Comparison of ENCODE assay signal across 13 mouse cellular contexts in genomic region chr8:31315359-31315705, GRCm38 (mm10).
DNase-seq lines count a peak whose midpoint lies in the region; ATAC-seq and TF ChIP-seq lines count a peak whose summit lies in the region.
"Had no signal": no experiment of that assay in that cellular context is flagged by ENCODE, and none has a peak within 500 bp of the region (broad histone marks: within the 10 kb centered on the region; RNA-seq: fewer than 3 reads in every experiment).

No protein-coding gene starts in this region.

- peak; percentile 82 for ATAC-seq in forebrain, embryonic 16.5 days
- no peak; the same call in 1 of the 2 replicates for ATAC-seq in forebrain, embryonic 12.5 days (ENCODE audit: low FRiP score)
- ATAC-seq in kidney, postnatal 0 days (replicated peaks; ENCODE audit: low FRiP score, low read depth) = no peak
- ATAC-seq in hindbrain, embryonic 13.5 days (ENCODE audit: low FRiP score) = peak; percentile 57; the same call in 1 of the 2 replicates
- ATAC-seq: liver, postnatal 0 days had no signal

- H3K36me3 ChIP-seq in forebrain, embryonic 16.5 days (ENCODE audit: control insufficient read depth, insufficient read depth) = no peaks in the 10 kb centered on the region
- H3K36me3 ChIP-seq in forebrain, embryonic 12.5 days (replicated peaks) = no peaks in the 10 kb centered on the region
- H3K36me3 ChIP-seq in kidney, postnatal 0 days (ENCODE audit: insufficient read depth, low read length) = no peaks in the 10 kb centered on the region
- no peaks in the 10 kb centered on the region for H3K36me3 ChIP-seq in hindbrain, embryonic 13.5 days
- H3K36me3 ChIP-seq: limb, embryonic 10.5 days had no signal

- peak; percentile 25 for DNase-seq in kidney, postnatal 0 days (ENCODE audit: low spot score)
- no peak for DNase-seq in kidney, adult 8-10 months
- peak; percentile 17 for DNase-seq in Muller cell, postnatal 12 days (ENCODE audit: inconsistent ontology term)
- DNase-seq in urinary bladder, postnatal 14 days (ENCODE audit: low spot score) = no peak
- no peak for DNase-seq in layer of hippocampus, postnatal 10 days (ENCODE audit: low spot score in 2 of 2)
- DNase-seq: adrenal gland, postnatal 25 days; cerebellum, adult 18-20 months; gastrocnemius, postnatal 36 days; liver, postnatal 0 days had no signal

- TF ChIP-seq CTCF in kidney, postnatal 0 days (IDR thresholded peaks at IDR 0.05; ENCODE audit: low read depth) = no peak

- H3K27ac ChIP-seq in forebrain, embryonic 16.5 days (ENCODE audit: low read length) = no peak overlapping the region
- no peak overlapping the region for H3K27ac ChIP-seq in forebrain, embryonic 12.5 days
- no peak overlapping the region for H3K27ac ChIP-seq in kidney, postnatal 0 days
- H3K27ac ChIP-seq in hindbrain, embryonic 13.5 days = 0 out of 2 replicates have a peak overlapping the region, but pooled peaks have one; percentile 56
- H3K27ac ChIP-seq: limb, embryonic 10.5 days had no signal

- no peak overlapping the region for H3K4me2 ChIP-seq in forebrain, embryonic 16.5 days (ENCODE audit: low read length)
- H3K4me2 ChIP-seq in forebrain, embryonic 12.5 days = no peak overlapping the region
- H3K4me2 ChIP-seq in kidney, postnatal 0 days (ENCODE audit: low read length) = no peak overlapping the region
- H3K4me2 ChIP-seq in hindbrain, embryonic 13.5 days = no peak overlapping the region

- peaks cover 2% of the 10 kb centered on the region; the same call in 1 of the 2 replicates for H3K9me3 ChIP-seq in forebrain, embryonic 16.5 days (ENCODE audit: control insufficient read depth, low read length)
- H3K9me3 ChIP-seq in forebrain, embryonic 12.5 days = no peaks in the 10 kb centered on the region
- no peaks in the 10 kb centered on the region for H3K9me3 ChIP-seq in kidney, postnatal 0 days (replicated peaks; ENCODE audit: low read length)
- peaks cover 6% of the 10 kb centered on the region for H3K9me3 ChIP-seq in hindbrain, embryonic 13.5 days
- H3K9me3 ChIP-seq: limb, embryonic 10.5 days had no signal

- peaks cover 4% of the 10 kb centered on the region; the same call in 1 of the 2 replicates for H3K4me1 ChIP-seq in forebrain, embryonic 16.5 days (replicated peaks; ENCODE audit: control insufficient read depth, insufficient read depth, low read length)
- H3K4me1 ChIP-seq in forebrain, embryonic 12.5 days = no peaks in the 10 kb centered on the region
- no peaks in the 10 kb centered on the region for H3K4me1 ChIP-seq in kidney, postnatal 0 days (replicated peaks; ENCODE audit: insufficient read depth, low read length)
- peaks cover 6% of the 10 kb centered on the region for H3K4me1 ChIP-seq in hindbrain, embryonic 13.5 days (replicated peaks)

- H3K4me3 ChIP-seq in forebrain, embryonic 16.5 days (replicated peaks; ENCODE audit: low read length) = no peak overlapping the region
- H3K4me3 ChIP-seq in forebrain, embryonic 12.5 days (replicated peaks) = no peak overlapping the region
- H3K4me3 ChIP-seq in kidney, postnatal 0 days (replicated peaks; ENCODE audit: low read depth, low read length) = no peak overlapping the region
- H3K4me3 ChIP-seq in hindbrain, embryonic 13.5 days = no peak overlapping the region
- H3K4me3 ChIP-seq: limb, embryonic 10.5 days had no signal

- no peaks in the 10 kb centered on the region for H3K27me3 ChIP-seq in forebrain, embryonic 16.5 days (replicated peaks; ENCODE audit: control insufficient read depth, insufficient read depth, low read length)
- H3K27me3 ChIP-seq in forebrain, embryonic 12.5 days = no peaks in the 10 kb centered on the region
- no peaks in the 10 kb centered on the region for H3K27me3 ChIP-seq in kidney, postnatal 0 days (ENCODE audit: insufficient read depth, low read length)
- H3K27me3 ChIP-seq in hindbrain, embryonic 13.5 days = no peaks in the 10 kb centered on the region

- no peak overlapping the region for H3K9ac ChIP-seq in forebrain, embryonic 16.5 days (replicated peaks; ENCODE audit: low read depth, low read length)
- H3K9ac ChIP-seq in forebrain, embryonic 12.5 days = no peak overlapping the region
- H3K9ac ChIP-seq in kidney, postnatal 0 days (ENCODE audit: low read depth, low read length) = no peak overlapping the region
- no peak overlapping the region for H3K9ac ChIP-seq in hindbrain, embryonic 13.5 days
- H3K9ac ChIP-seq: liver, postnatal 0 days had no signal

- 32% methylated on average over 8 of the region's 8 CpGs for WGBS in forebrain, embryonic 16.5 days
- WGBS in forebrain, embryonic 12.5 days = 52% methylated on average over 8 of the region's 8 CpGs
- WGBS in kidney, postnatal 0 days = 35% methylated on average over 8 of the region's 8 CpGs
- WGBS in hindbrain, embryonic 13.5 days = 53% methylated on average over 8 of the region's 8 CpGs

Comparison
In these comparisons a context has a peak if more than half of its experiments do, and no peak if none do; other contexts are left out.
1. ATAC-seq: peak in forebrain, embryonic 16.5 days (single experiment) and hindbrain, embryonic 13.5 days (single experiment); none in forebrain, embryonic 12.5 days (single experiment) and kidney, postnatal 0 days (single experiment).
2. DNase-seq: peak in kidney, postnatal 0 days (single experiment) and Muller cell, postnatal 12 days (single experiment); none in kidney, adult 8-10 months (0 of 2), urinary bladder, postnatal 14 days (single experiment) and layer of hippocampus, postnatal 10 days (0 of 2).